Mouse (Mus musculus): ENCODE data around the gene Gm47969. TPM values are rescaled to one million over a fixed set of nuclear protein-coding genes. Genes with fewer than 3 reads are reported as not detected.
A peak's percentile ranks its signal among the peaks of the same experiment; 100 is the strongest.
"Not testable (repeated sequence)": the region's sequence is repeated elsewhere in the genome, so short reads cannot be mapped to it uniquely, and the experiment has no call there.

Gene Gm47969
- polyA plus RNA-seq (2012; ENCODE audit: insufficient read depth, low replicate concordance) = not detected in 2 replicates

GRCm38 (mm10) chr1:83044882-83045427, at the start of gene Gm47969:
Gm47969 (plus strand) TSS chr1:83044932.
- H3K4me3 ChIP-seq (replicated peaks) = peak within 1 kb of the TSS; percentile 18
- no peaks in the 10 kb centered on the region for H3K36me3 ChIP-seq (replicated peaks; ENCODE audit: low read length)
- no peaks in the 10 kb centered on the region for H3K27me3 ChIP-seq (replicated peaks)
- TF ChIP-seq FLI1 (IDR thresholded peaks at IDR 0.05; ENCODE audit: low read length) (no peak), GATA1 (IDR thresholded peaks at IDR 0.05; ENCODE audit: borderline replicate concordance, low read length) (no peak)
- H3K4me1 ChIP-seq = no peaks in the 10 kb centered on the region; the same call in 1 of the 2 replicates
- no peaks in the 10 kb centered on the region; the same call in 1 of the 2 replicates for H3K9me3 ChIP-seq

- H3K36me3 ChIP-seq (replicated peaks; ENCODE audit: low read length); H3K4me3 ChIP-seq (replicated peaks); H3K4me1 ChIP-seq; H3K27me3 ChIP-seq (replicated peaks): not testable (repeated sequence)
- peaks cover 14% of the 10 kb centered on the region; the same call in 1 of the 2 replicates for H3K9me3 ChIP-seq
These were observed 44.4 kb upstream of the Gm47969 start, which contains the start of gene Gm47959 for GRCm38 (mm10) chr1:83000306-83000705. Gm47959 (plus strand) TSS chr1:83000548.

- Histone ChIP-seq H3K27me3 (replicated peaks) (no peaks in the 10 kb centered on the region), H3K36me3 (replicated peaks; ENCODE audit: low read length) (no peaks in the 10 kb centered on the region), H3K4me1 (no peaks in the 10 kb centered on the region), H3K9me3 (peaks cover 17% of the 10 kb centered on the region; the same call in 1 of the 2 replicates), H3K4me3 (replicated peaks) (no peak overlapping the region)
- no peak for TF ChIP-seq GATA1 (IDR thresholded peaks at IDR 0.05; ENCODE audit: borderline replicate concordance, low read length)
- TF ChIP-seq FLI1 (IDR thresholded peaks at IDR 0.05; ENCODE audit: low read length) = no peak
These were observed 38.2 kb upstream of the Gm47969 start for GRCm38 (mm10) chr1:83006218-83007179.

- H3K27me3 ChIP-seq (replicated peaks) = no peaks in the 10 kb centered on the region
- peaks cover 20% of the 10 kb centered on the region; the same call in 1 of the 2 replicates for H3K9me3 ChIP-seq
- TF ChIP-seq GATA1 (IDR thresholded peaks at IDR 0.05; ENCODE audit: borderline replicate concordance, low read length) (no peak), FLI1 (IDR thresholded peaks at IDR 0.05; ENCODE audit: low read length) (no peak)
- H3K4me3 ChIP-seq (replicated peaks) = no peak overlapping the region
- no peaks in the 10 kb centered on the region for H3K36me3 ChIP-seq (replicated peaks; ENCODE audit: low read length)
- no peaks in the 10 kb centered on the region for H3K4me1 ChIP-seq
These were observed 37.3 kb upstream of the Gm47969 start for GRCm38 (mm10) chr1:83007471-83007870.

- Histone ChIP-seq H3K27me3 (replicated peaks) (no peaks in the 10 kb centered on the region), H3K4me1 (no peaks in the 10 kb centered on the region), H3K9me3 (0 out of 2 replicates have a peak, but pooled peaks cover 10% of the 10 kb centered on the region), H3K4me3 (replicated peaks) (no peak overlapping the region), H3K36me3 (replicated peaks; ENCODE audit: low read length) (no peaks in the 10 kb centered on the region)
- no peak for TF ChIP-seq FLI1 (IDR thresholded peaks at IDR 0.05; ENCODE audit: low read length)
- no peak for TF ChIP-seq GATA1 (IDR thresholded peaks at IDR 0.05; ENCODE audit: borderline replicate concordance, low read length)
These were observed 30.3 kb upstream of the Gm47969 start for GRCm38 (mm10) chr1:83014477-83014876.

- no peak overlapping the region for H3K4me3 ChIP-seq (replicated peaks)
- H3K4me1 ChIP-seq = no peaks in the 10 kb centered on the region
- 0 out of 2 replicates have a peak, but pooled peaks cover 10% of the 10 kb centered on the region for H3K9me3 ChIP-seq
- no peak for TF ChIP-seq FLI1 (IDR thresholded peaks at IDR 0.05; ENCODE audit: low read length)
- TF ChIP-seq GATA1 (IDR thresholded peaks at IDR 0.05; ENCODE audit: borderline replicate concordance, low read length) = no peak
- no peaks in the 10 kb centered on the region for H3K27me3 ChIP-seq (replicated peaks)
- H3K36me3 ChIP-seq (replicated peaks; ENCODE audit: low read length) = no peaks in the 10 kb centered on the region
These were observed 29.3 kb upstream of the Gm47969 start for GRCm38 (mm10) chr1:83015329-83015879.

- H3K4me1 ChIP-seq = no peaks in the 10 kb centered on the region
- no peaks in the 10 kb centered on the region for H3K36me3 ChIP-seq (replicated peaks; ENCODE audit: low read length)
- 0 out of 2 replicates have a peak, but pooled peaks cover 7% of the 10 kb centered on the region for H3K9me3 ChIP-seq
- TF ChIP-seq FLI1 (IDR thresholded peaks at IDR 0.05; ENCODE audit: low read length) (no peak), GATA1 (IDR thresholded peaks at IDR 0.05; ENCODE audit: borderline replicate concordance, low read length) (no peak)
- H3K27me3 ChIP-seq (replicated peaks) = no peaks in the 10 kb centered on the region
- no peak overlapping the region for H3K4me3 ChIP-seq (replicated peaks)
These were observed 28.2 kb upstream of the Gm47969 start for GRCm38 (mm10) chr1:83016556-83016955.

GRCm38 (mm10) chr1:83031950-83032349, 12.8 kb upstream of the Gm47969 start:
- H3K4me1 ChIP-seq = no peaks in the 10 kb centered on the region
- no peak for TF ChIP-seq FLI1 (IDR thresholded peaks at IDR 0.05; ENCODE audit: low read length)
- TF ChIP-seq GATA1 (IDR thresholded peaks at IDR 0.05; ENCODE audit: borderline replicate concordance, low read length) = no peak
- H3K4me3 ChIP-seq (replicated peaks) = no peak overlapping the region
- H3K36me3 ChIP-seq (replicated peaks; ENCODE audit: low read length) = no peaks in the 10 kb centered on the region
- no peaks in the 10 kb centered on the region for H3K27me3 ChIP-seq (replicated peaks)
- no peaks in the 10 kb centered on the region for H3K9me3 ChIP-seq

- H3K4me1 ChIP-seq = no peaks in the 10 kb centered on the region
- no peaks in the 10 kb centered on the region for H3K9me3 ChIP-seq
- TF ChIP-seq FLI1 (IDR thresholded peaks at IDR 0.05; ENCODE audit: low read length) (no peak), GATA1 (IDR thresholded peaks at IDR 0.05; ENCODE audit: borderline replicate concordance, low read length) (no peak)
- no peaks in the 10 kb centered on the region for H3K27me3 ChIP-seq (replicated peaks)
- H3K36me3 ChIP-seq (replicated peaks; ENCODE audit: low read length) = no peaks in the 10 kb centered on the region
- H3K4me3 ChIP-seq (replicated peaks) = no peak overlapping the region
These were observed 12.2 kb upstream of the Gm47969 start for GRCm38 (mm10) chr1:83032508-83032907.

All from megakaryocyte, embryonic 14.5 days (primary cell).